Mouse (Mus musculus): Measurements from ENCODE around the gene Slc13a3. TPM values are rescaled to one million over a fixed set of nuclear protein-coding genes. Genes with fewer than 3 reads are reported as not detected.
A peak's percentile ranks its signal among the peaks of the same experiment; 100 is the strongest.

Gene Slc13a3
- polyA plus RNA-seq, 1 experiment from 2014 or later = 11.9 TPM

- Histone ChIP-seq H3K4me2 (no peak overlapping the region), H3K9me3 (replicated peaks) (no peaks in the 10 kb centered on the region), H3K4me3 (replicated peaks) (no peak overlapping the region), H3K9ac (no peak overlapping the region), H3K4me1 (replicated peaks) (peaks cover 29% of the 10 kb centered on the region), H3K36me3 (replicated peaks) (no peaks in the 10 kb centered on the region), H3K27me3 (no peaks in the 10 kb centered on the region), H3K27ac (replicated peaks) (0 out of 2 replicates have a peak overlapping the region, but pooled peaks have one; percentile 24)
- peak; percentile 10; the same call in 1 of the 2 replicates for ATAC-seq (ENCODE audit: insufficient read depth)
- WGBS (ENCODE audit: insufficient replicate concordance) = 56% methylated on average over 10 of the region's 10 CpGs
These were observed 30.0 kb downstream of the Slc13a3 start for GRCm38 (mm10) chr2:165442981-165443380.

- Histone ChIP-seq H3K27ac (replicated peaks) (peak overlapping the region; percentile 55), H3K4me2 (no peak overlapping the region), H3K27me3 (no peaks in the 10 kb centered on the region), H3K36me3 (replicated peaks) (no peaks in the 10 kb centered on the region), H3K4me3 (replicated peaks) (no peak overlapping the region), H3K9ac (no peak overlapping the region), H3K4me1 (replicated peaks) (peaks cover 29% of the 10 kb centered on the region), H3K9me3 (replicated peaks) (no peaks in the 10 kb centered on the region)
- WGBS (ENCODE audit: insufficient replicate concordance) = 44% methylated on average over 4 of the region's 4 CpGs
- ATAC-seq (ENCODE audit: insufficient read depth) = peak; percentile 40
These were observed 31.4 kb downstream of the Slc13a3 start for GRCm38 (mm10) chr2:165441613-165442012.

- Histone ChIP-seq H3K4me1 (replicated peaks) (peaks cover 18% of the 10 kb centered on the region), H3K9ac (no peak overlapping the region), H3K9me3 (replicated peaks) (no peaks in the 10 kb centered on the region), H3K4me2 (no peak overlapping the region), H3K4me3 (replicated peaks) (no peak overlapping the region), H3K27ac (replicated peaks) (no peak overlapping the region), H3K27me3 (no peaks in the 10 kb centered on the region), H3K36me3 (replicated peaks) (no peaks in the 10 kb centered on the region)
- ATAC-seq (ENCODE audit: insufficient read depth) = peak; percentile 72
- WGBS (ENCODE audit: insufficient replicate concordance) = 50% methylated on average over 10 of the region's 10 CpGs
These were observed 33.4 kb downstream of the Slc13a3 start for GRCm38 (mm10) chr2:165439613-165440012.

- H3K4me2 ChIP-seq = no peak overlapping the region
- no peak overlapping the region for H3K4me3 ChIP-seq (replicated peaks)
- no peak overlapping the region for H3K27ac ChIP-seq (replicated peaks)
- no peak for ATAC-seq (ENCODE audit: insufficient read depth)
- H3K36me3 ChIP-seq (replicated peaks) = no peaks in the 10 kb centered on the region
- WGBS (ENCODE audit: insufficient replicate concordance) = 67% methylated on average over 7 of the region's 7 CpGs
- H3K9me3 ChIP-seq (replicated peaks) = no peaks in the 10 kb centered on the region
- H3K27me3 ChIP-seq = no peaks in the 10 kb centered on the region
- H3K9ac ChIP-seq = no peak overlapping the region
- peaks cover 18% of the 10 kb centered on the region for H3K4me1 ChIP-seq (replicated peaks)
These were observed 34.1 kb downstream of the Slc13a3 start for GRCm38 (mm10) chr2:165438881-165439280.

GRCm38 (mm10) chr2:165428694-165429093 is 44.3 kb downstream of the Slc13a3 start:
- H3K36me3 ChIP-seq (replicated peaks) = no peaks in the 10 kb centered on the region
- H3K4me3 ChIP-seq (replicated peaks) = no peak overlapping the region
- no peaks in the 10 kb centered on the region for H3K4me1 ChIP-seq (replicated peaks)
- H3K9me3 ChIP-seq (replicated peaks) = no peaks in the 10 kb centered on the region
- H3K9ac ChIP-seq = no peak overlapping the region
- no peak overlapping the region for H3K27ac ChIP-seq (replicated peaks)
- H3K4me2 ChIP-seq = no peak overlapping the region
- ATAC-seq (ENCODE audit: insufficient read depth) = no peak
- WGBS (ENCODE audit: insufficient replicate concordance) = 39% methylated on average over 7 of the region's 7 CpGs
- no peaks in the 10 kb centered on the region for H3K27me3 ChIP-seq

GRCm38 (mm10) chr2:165420195-165420594 is 52.8 kb downstream of the Slc13a3 start:
- Histone ChIP-seq H3K9ac (no peak overlapping the region), H3K27ac (replicated peaks) (no peak overlapping the region), H3K4me2 (no peak overlapping the region), H3K4me3 (replicated peaks) (no peak overlapping the region), H3K4me1 (replicated peaks) (peaks cover 13% of the 10 kb centered on the region; the same call in 1 of the 2 replicates), H3K9me3 (replicated peaks) (no peaks in the 10 kb centered on the region), H3K27me3 (no peaks in the 10 kb centered on the region), H3K36me3 (replicated peaks) (no peaks in the 10 kb centered on the region)
- no peak for ATAC-seq (ENCODE audit: insufficient read depth)
- WGBS (ENCODE audit: insufficient replicate concordance) = 56% methylated on average over 2 of the region's 2 CpGs

GRCm38 (mm10) chr2:165419670-165420111 is 53.3 kb downstream of the Slc13a3 start:
- 58% methylated on average over 4 of the region's 4 CpGs for WGBS (ENCODE audit: insufficient replicate concordance)
- H3K36me3 ChIP-seq (replicated peaks) = no peaks in the 10 kb centered on the region
- no peak overlapping the region for H3K4me2 ChIP-seq
- no peak overlapping the region for H3K27ac ChIP-seq (replicated peaks)
- no peak for ATAC-seq (ENCODE audit: insufficient read depth)
- H3K9me3 ChIP-seq (replicated peaks) = no peaks in the 10 kb centered on the region
- H3K4me1 ChIP-seq (replicated peaks) = peaks cover 15% of the 10 kb centered on the region; the same call in 1 of the 2 replicates
- no peak overlapping the region for H3K9ac ChIP-seq
- H3K4me3 ChIP-seq (replicated peaks) = no peak overlapping the region
- no peaks in the 10 kb centered on the region for H3K27me3 ChIP-seq

GRCm38 (mm10) chr2:165418577-165418976 is 54.5 kb downstream of the Slc13a3 start:
- 59% methylated on average over 2 of the region's 2 CpGs for WGBS (ENCODE audit: insufficient replicate concordance)
- H3K36me3 ChIP-seq (replicated peaks) = no peaks in the 10 kb centered on the region
- H3K4me2 ChIP-seq = no peak overlapping the region
- ATAC-seq (ENCODE audit: insufficient read depth) = no peak
- no peak overlapping the region for H3K27ac ChIP-seq (replicated peaks)
- H3K9ac ChIP-seq = no peak overlapping the region
- H3K4me1 ChIP-seq (replicated peaks) = peaks cover 21% of the 10 kb centered on the region; the same call in 1 of the 2 replicates
- H3K9me3 ChIP-seq (replicated peaks) = no peaks in the 10 kb centered on the region
- no peak overlapping the region for H3K4me3 ChIP-seq (replicated peaks)
- no peaks in the 10 kb centered on the region for H3K27me3 ChIP-seq

- Histone ChIP-seq H3K9ac (no peak overlapping the region), H3K27ac (replicated peaks) (0 out of 2 replicates have a peak overlapping the region, but pooled peaks have one; percentile 19), H3K4me1 (replicated peaks) (peaks cover 21% of the 10 kb centered on the region; the same call in 1 of the 2 replicates), H3K36me3 (replicated peaks) (no peaks in the 10 kb centered on the region), H3K4me2 (no peak overlapping the region), H3K9me3 (replicated peaks) (no peaks in the 10 kb centered on the region), H3K27me3 (no peaks in the 10 kb centered on the region), H3K4me3 (replicated peaks) (no peak overlapping the region)
- 61% methylated on average over 7 of the region's 7 CpGs for WGBS (ENCODE audit: insufficient replicate concordance)
- peak; percentile 64 for ATAC-seq (ENCODE audit: insufficient read depth)
These were observed 55.7 kb downstream of the Slc13a3 start for GRCm38 (mm10) chr2:165417291-165417690.

- H3K4me3 ChIP-seq (replicated peaks) = no peak overlapping the region
- H3K9me3 ChIP-seq (replicated peaks) = no peaks in the 10 kb centered on the region
- H3K36me3 ChIP-seq (replicated peaks) = no peaks in the 10 kb centered on the region
- no peak overlapping the region for H3K4me2 ChIP-seq
- 56% methylated on average over 6 of the region's 6 CpGs for WGBS (ENCODE audit: insufficient replicate concordance)
- peaks cover 21% of the 10 kb centered on the region; the same call in 1 of the 2 replicates for H3K4me1 ChIP-seq (replicated peaks)
- no peaks in the 10 kb centered on the region for H3K27me3 ChIP-seq
- H3K27ac ChIP-seq (replicated peaks) = no peak overlapping the region
- ATAC-seq (ENCODE audit: insufficient read depth) = no peak
- H3K9ac ChIP-seq = no peak overlapping the region
These were observed 57.2 kb downstream of the Slc13a3 start for GRCm38 (mm10) chr2:165415795-165416194.

GRCm38 (mm10) chr2:165415141-165415721 is 57.8 kb downstream of the Slc13a3 start:
- H3K27ac ChIP-seq (replicated peaks) = no peak overlapping the region
- 42% methylated on average over 11 of the region's 11 CpGs for WGBS (ENCODE audit: insufficient replicate concordance)
- no peak for ATAC-seq (ENCODE audit: insufficient read depth)
- H3K36me3 ChIP-seq (replicated peaks) = no peaks in the 10 kb centered on the region
- H3K27me3 ChIP-seq = no peaks in the 10 kb centered on the region
- no peak overlapping the region for H3K4me2 ChIP-seq
- H3K9ac ChIP-seq = no peak overlapping the region
- no peaks in the 10 kb centered on the region for H3K9me3 ChIP-seq (replicated peaks)
- peaks cover 21% of the 10 kb centered on the region; the same call in 1 of the 2 replicates for H3K4me1 ChIP-seq (replicated peaks)
- no peak overlapping the region for H3K4me3 ChIP-seq (replicated peaks)

GRCm38 (mm10) chr2:165414321-165414720 is 58.7 kb downstream of the Slc13a3 start:
- WGBS (ENCODE audit: insufficient replicate concordance) = 49% methylated on average over 5 of the region's 5 CpGs
- Histone ChIP-seq H3K4me1 (replicated peaks) (peaks cover 21% of the 10 kb centered on the region; the same call in 1 of the 2 replicates), H3K27ac (replicated peaks) (no peak overlapping the region), H3K4me2 (no peak overlapping the region), H3K4me3 (replicated peaks) (no peak overlapping the region), H3K9me3 (replicated peaks) (no peaks in the 10 kb centered on the region), H3K36me3 (replicated peaks) (no peaks in the 10 kb centered on the region), H3K27me3 (no peaks in the 10 kb centered on the region), H3K9ac (no peak overlapping the region)
- ATAC-seq (ENCODE audit: insufficient read depth) = no peak

Measured in liver, embryonic 15.5 days (tissue).